In the genomic region with DNA sequence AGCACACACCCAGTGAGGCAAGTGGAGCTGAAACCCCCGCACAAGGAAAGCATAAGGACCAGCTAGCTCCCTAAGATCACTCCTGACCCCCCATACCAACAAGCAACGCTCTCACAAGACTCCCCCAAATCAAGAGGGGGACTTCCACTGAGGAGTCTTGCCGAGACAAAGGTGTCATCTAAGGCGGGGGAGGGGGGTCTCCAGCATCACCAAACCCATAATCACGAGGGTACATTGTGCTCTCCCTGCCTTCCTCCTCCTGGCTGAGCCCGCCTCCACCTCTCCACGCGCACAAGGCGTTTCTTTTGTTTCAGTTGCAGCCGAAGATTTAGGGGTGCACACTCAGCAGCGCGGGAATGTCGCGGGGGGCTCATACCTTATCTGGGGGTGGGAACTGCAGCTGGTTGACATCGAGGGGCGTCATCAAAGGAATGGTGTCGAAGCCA, we compare ENCODE assay signal across 8 mouse cellular contexts. TPM values are rescaled to one million over a fixed set of nuclear protein-coding genes. Genes with fewer than 3 reads are reported as not detected.
DNase-seq lines count a peak whose midpoint lies in the region; ATAC-seq and TF ChIP-seq lines count a peak whose summit lies in the region.

No protein-coding gene starts in this region.

- no peak for TF ChIP-seq CTCF in cortical plate, adult 2 months (IDR thresholded peaks at IDR 0.05; ENCODE audit: extremely low read depth, insufficient read depth, low read length)
- TF ChIP-seq CTCF in stomach, postnatal 0 days (IDR thresholded peaks at IDR 0.05; ENCODE audit: low read depth): no peak

- peak overlapping the region; percentile 64 for H3K9ac ChIP-seq in stomach, postnatal 0 days (ENCODE audit: low read length)

- H3K27me3 ChIP-seq in hindbrain, embryonic 10.5 days (ENCODE audit: insufficient read depth, poor library complexity, severe bottlenecking): peaks cover 43% of the 10 kb centered on the region
- no peaks in the 10 kb centered on the region for H3K27me3 ChIP-seq in stomach, postnatal 0 days (ENCODE audit: control insufficient read depth, insufficient read depth, low read length)

- peak; percentile 6; the same call in 1 of the 2 replicates for ATAC-seq in stomach, postnatal 0 days (ENCODE audit: low FRiP score, low TSS enrichment)

- H3K4me2 ChIP-seq in stomach, postnatal 0 days (replicated peaks; ENCODE audit: low read depth): peak overlapping the region; percentile 86

- peak overlapping the region; percentile 99 for H3K27ac ChIP-seq in cortical plate, adult 2 months (ENCODE audit: insufficient read depth, low read length)
- H3K27ac ChIP-seq in hindbrain, embryonic 10.5 days: peak overlapping the region; percentile 97
- no peak overlapping the region; the same call in 1 of the 2 replicates for H3K27ac ChIP-seq in stomach, postnatal 0 days (replicated peaks)

- H3K4me1 ChIP-seq in cortical plate, adult 2 months (ENCODE audit: control insufficient read depth, insufficient read depth, low read length): peaks cover 14% of the 10 kb centered on the region
- peaks cover 42% of the 10 kb centered on the region for H3K4me1 ChIP-seq in hindbrain, embryonic 10.5 days (replicated peaks)
- H3K4me1 ChIP-seq in stomach, postnatal 0 days (replicated peaks; ENCODE audit: control insufficient read depth, insufficient read depth): no peaks in the 10 kb centered on the region

- no peak for TF ChIP-seq EP300 in stomach, postnatal 0 days (optimal IDR thresholded peaks at IDR 0.05)

- H3K9me3 ChIP-seq in hindbrain, embryonic 10.5 days: peaks cover 9% of the 10 kb centered on the region
- H3K9me3 ChIP-seq in stomach, postnatal 0 days (ENCODE audit: control insufficient read depth, low read length): no peaks in the 10 kb centered on the region

- peak; percentile 56 to 64 for DNase-seq in left cerebral cortex, adult 18-20 months (ENCODE audit: low spot score in 2 of 2)
- no peak for DNase-seq in left cerebral cortex, adult 8-10 months (ENCODE audit: low spot score in 2 of 2)
- peak; percentile 57 for DNase-seq in hindbrain, embryonic 10.5 days (ENCODE audit: low spot score)
- peak; percentile 8 for DNase-seq in lung, postnatal 10 days
- no peak for DNase-seq in stomach, postnatal 0 days (ENCODE audit: low spot score)
- no peak for DNase-seq in spleen, postnatal 14 days (ENCODE audit: low spot score in 2 of 2)
- no peak for DNase-seq in ovary, adult 18-20 months (ENCODE audit: low spot score)

- peaks cover 43% of the 10 kb centered on the region for H3K36me3 ChIP-seq in hindbrain, embryonic 10.5 days
- no peaks in the 10 kb centered on the region for H3K36me3 ChIP-seq in stomach, postnatal 0 days (ENCODE audit: control insufficient read depth, insufficient read depth, low read length)

- peak; percentile 44; the same call in 1 of the 2 replicates for TF ChIP-seq POLR2A in cortical plate, adult 2 months (IDR thresholded peaks at IDR 0.05; ENCODE audit: extremely low read depth, insufficient read depth, low read length)

- 3% methylated on average over 17 of the region's 17 CpGs for WGBS in hindbrain, embryonic 10.5 days
- 3% methylated on average over 17 of the region's 17 CpGs for WGBS in stomach, postnatal 0 days

- H3K4me3 ChIP-seq in cortical plate, adult 2 months (ENCODE audit: insufficient read depth, low read length): peak overlapping the region; percentile 89
- H3K4me3 ChIP-seq in hindbrain, embryonic 10.5 days: peak overlapping the region; percentile 89
- peak overlapping the region; percentile 65 for H3K4me3 ChIP-seq in stomach, postnatal 0 days (ENCODE audit: low read depth, low read length)

RNA-seq across cellular contexts. Expression of gene Nsg1, which starts 1.2 kb away (rescaled TPM):
- total RNA-seq in left cerebral cortex, adult 18-20 months (2021): 100 to 1,000 TPM; 457 to 466 TPM
- total RNA-seq in left cerebral cortex, adult 8-10 months (2022): 100 to 1,000 TPM; 431 to 543 (median 480) TPM
- polyA plus RNA-seq in cortical plate, adult 2 months (2012; rRNA removed): 314 and 320 TPM in 2 replicates
- polyA plus RNA-seq in hindbrain, embryonic 10.5 days (2016; fragmentation: Nextera tagmentation; extraction: Ambion mirVana): 142 and 224 TPM in 2 replicates
- polyA plus RNA-seq in stomach, postnatal 0 days (2015; fragmentation: Nextera tagmentation; extraction: Ambion mirVana): 23.4 and 23.8 TPM in 2 replicates

Comparison
In these comparisons a context has a peak if more than half of its experiments do, and no peak if none do; other contexts are left out.
1. DNase-seq: peak in left cerebral cortex, adult 18-20 months (2 of 2), hindbrain, embryonic 10.5 days (single experiment) and lung, postnatal 10 days (single experiment); none in left cerebral cortex, adult 8-10 months (0 of 2), stomach, postnatal 0 days (single experiment), spleen, postnatal 14 days (0 of 2) and ovary, adult 18-20 months (single experiment).
2. Peak in every context shown above with its lines, with median percentiles within 50 percentile points of each other: H3K4me3 ChIP-seq.